Mouse (Mus musculus) midbrain, embryonic 11.5 days (tissue): ENCODE data around the gene Milr1. TPM values are rescaled to one million over a fixed set of nuclear protein-coding genes. Genes with fewer than 3 reads are reported as not detected.

Source experiments
- microRNA-seq: library from miRNA; unstranded; fragments of <30 nt; microRNA quantifications from one replicate; pipeline ENCODE4, GENCODE M21; 2017
- polyA plus RNA-seq: library from polyadenylated mRNA; unstranded; fragments of >200 nt; fragmentation: Nextera tagmentation; extraction: Ambion mirVana; gene quantifications from 2 replicates; pipeline ENCODE4 v1.2.1, GENCODE M21; 2014

Gene Milr1
- polyA plus RNA-seq, 1 experiment from 2014 or later, result 0.68 TPM

Small RNA genes within 50 kb of the gene (microRNA-seq; reads per million reads assigned to microRNA genes)
- gene Gm25994 (not detected), gene Mir3064 (18.2 reads per million, percentile 36 among the genes with 10 or more reads in this experiment)

Other genes with a start within 250 kb of the Milr1 start
- 9.9 and 10.8 TPM in 2 replicates for gene Tex2, start 137.8 kb upstream of the Milr1 start, polyA plus RNA-seq
- 19.8 and 21.5 TPM in 2 replicates for gene Pecam1, start 598 bp upstream of the Milr1 start, polyA plus RNA-seq
- gene Polg2, start 28.3 kb downstream of the Milr1 start, polyA plus RNA-seq, result 9.7 and 11.2 TPM in 2 replicates
- gene Ddx5, start 38.0 kb downstream of the Milr1 start, polyA plus RNA-seq, result 515 and 561 TPM in 2 replicates
- 22.1 and 23.1 TPM in 2 replicates for gene Cep95, start 38.0 kb downstream of the Milr1 start, polyA plus RNA-seq
- gene Smurf2, start 169.5 kb downstream of the Milr1 start, polyA plus RNA-seq, result 20.6 and 21.4 TPM in 2 replicates
- 740 and 767 TPM in 2 replicates for gene Kpna2, start 248.3 kb downstream of the Milr1 start, polyA plus RNA-seq